Comparison of ENCODE assay signal across 19 mouse cellular contexts in the genomic region with DNA sequence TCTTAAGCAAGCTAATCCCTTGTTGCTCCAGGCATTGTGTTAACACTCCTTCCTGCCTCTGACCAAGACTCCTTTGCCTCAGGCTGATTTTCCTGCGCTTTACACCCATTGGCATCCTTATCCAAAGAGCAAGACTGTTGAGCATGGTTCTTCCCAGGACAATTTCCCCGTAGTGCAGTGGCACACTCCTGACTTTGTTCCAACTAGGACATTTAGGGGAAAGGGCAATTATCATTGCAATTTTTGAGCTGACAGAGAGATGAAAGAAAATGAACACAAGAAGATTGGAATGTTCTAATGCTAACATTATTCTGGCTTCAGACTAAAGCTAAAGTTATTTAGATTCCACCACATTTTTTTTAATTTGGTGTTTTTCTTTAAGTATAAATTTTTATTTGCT.
"Had no signal": no experiment of that assay in that cellular context is flagged by ENCODE, and none has a peak within 500 bp of the region (broad histone marks: within the 10 kb centered on the region; RNA-seq: fewer than 3 reads in every experiment).

No protein-coding gene starts in this region.

- DNase-seq: kidney, adult 11 months; kidney, adult 8-10 months; kidney, postnatal 25 days; layer of hippocampus, adult 9-11 months; liver; thymus, adult 2 months; thymus, postnatal 14 days; thymus, postnatal 4 days had no signal

- H3K9ac ChIP-seq: intestine, embryonic 15.5 days; limb, embryonic 13.5 days; liver, embryonic 12.5 days; liver, embryonic 15.5 days; lung, embryonic 15.5 days; midbrain, embryonic 12.5 days had no signal

- H3K4me2 ChIP-seq: intestine, embryonic 15.5 days; limb, embryonic 13.5 days; liver, embryonic 12.5 days; liver, embryonic 15.5 days; lung, embryonic 15.5 days; midbrain, embryonic 12.5 days had no signal

- H3K27ac ChIP-seq: intestine, embryonic 15.5 days; layer of hippocampus, adult 2 months; limb, embryonic 10.5 days; limb, embryonic 13.5 days; liver, embryonic 12.5 days; liver, embryonic 15.5 days; midbrain, embryonic 12.5 days; stomach, postnatal 0 days had no signal

- H3K36me3 ChIP-seq: intestine, embryonic 15.5 days; limb, embryonic 10.5 days; limb, embryonic 13.5 days; liver, embryonic 12.5 days; liver, embryonic 15.5 days; lung, embryonic 15.5 days; midbrain, embryonic 12.5 days had no signal

- H3K4me1 ChIP-seq: intestine, embryonic 15.5 days; limb, embryonic 10.5 days; limb, embryonic 13.5 days; liver, embryonic 12.5 days; liver, embryonic 15.5 days; midbrain, embryonic 12.5 days had no signal

- H3K27me3 ChIP-seq: intestine, embryonic 15.5 days; limb, embryonic 13.5 days; liver, embryonic 12.5 days; liver, embryonic 15.5 days; lung, embryonic 15.5 days; midbrain, embryonic 12.5 days had no signal

- H3K9me3 ChIP-seq: intestine, embryonic 15.5 days; limb, embryonic 10.5 days; liver, embryonic 12.5 days; liver, embryonic 15.5 days; lung, embryonic 15.5 days; midbrain, embryonic 12.5 days had no signal

- ATAC-seq: intestine, embryonic 15.5 days; liver, embryonic 12.5 days; midbrain, embryonic 16.5 days had no signal

- H3K4me3 ChIP-seq: intestine, embryonic 15.5 days; layer of hippocampus, adult 2 months; limb, embryonic 10.5 days; limb, embryonic 13.5 days; liver, embryonic 12.5 days; liver, embryonic 15.5 days; lung, embryonic 15.5 days; megakaryocyte, embryonic 14.5 days; midbrain, embryonic 12.5 days had no signal
